In the genomic region with DNA sequence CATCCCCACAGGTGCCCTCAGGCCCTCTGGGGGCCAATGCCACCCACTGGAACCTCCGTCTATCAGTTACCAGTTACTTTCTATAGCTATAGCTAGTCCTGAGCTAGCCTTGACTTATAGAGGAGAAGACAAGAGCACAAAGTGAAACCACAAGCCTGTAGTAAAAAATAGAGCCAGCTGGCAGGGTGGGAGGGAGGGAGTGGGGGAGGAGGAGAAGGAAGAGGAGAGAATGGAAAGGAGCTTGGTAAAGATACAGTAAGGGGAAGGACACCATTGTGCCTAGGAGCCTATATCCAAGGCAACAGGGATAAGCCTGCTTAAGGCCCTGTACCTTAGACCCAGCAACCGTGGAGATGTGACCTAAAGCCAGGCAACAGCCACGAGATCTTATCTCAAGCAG, we compare ENCODE assay signal across 13 mouse cellular contexts. TPM values are rescaled to one million over a fixed set of nuclear protein-coding genes. Genes with fewer than 3 reads are reported as not detected.
DNase-seq lines count a peak whose midpoint lies in the region; ATAC-seq and TF ChIP-seq lines count a peak whose summit lies in the region.
"Had no signal": no experiment of that assay in that cellular context is flagged by ENCODE, and none has a peak within 500 bp of the region (broad histone marks: within the 10 kb centered on the region; RNA-seq: fewer than 3 reads in every experiment).

No protein-coding gene starts in this region.

- peaks cover 35% of the 10 kb centered on the region for H3K4me1 ChIP-seq in heart, embryonic 10.5 days
- H3K4me1 ChIP-seq in hindbrain, postnatal 0 days (ENCODE audit: insufficient read depth, low read length), result no peaks in the 10 kb centered on the region
- H3K4me1 ChIP-seq in hindbrain, embryonic 11.5 days (replicated peaks; ENCODE audit: control insufficient read depth, insufficient read depth, low read length), result peaks cover 2% of the 10 kb centered on the region; the same call in 1 of the 2 replicates
- H3K4me1 ChIP-seq in brown adipose tissue, adult 24 weeks (ENCODE audit: control insufficient read depth, insufficient read depth, insufficient read length, low read length), result 0 out of 2 replicates have a peak, but pooled peaks cover 3% of the 10 kb centered on the region
- peaks cover 24% of the 10 kb centered on the region for H3K4me1 ChIP-seq in midbrain, embryonic 16.5 days (ENCODE audit: control insufficient read depth, insufficient read depth, low read length)

- TF ChIP-seq CTCF in hindbrain, postnatal 0 days (IDR thresholded peaks at IDR 0.05; ENCODE audit: low read depth), result no peak

- ATAC-seq in hindbrain, postnatal 0 days, result no peak
- ATAC-seq in hindbrain, embryonic 11.5 days (ENCODE audit: low FRiP score), result no peak
- no peak for ATAC-seq in midbrain, embryonic 16.5 days
- ATAC-seq: CD4-positive, CD25-positive, alpha-beta regulatory T cell, adult 4 months; intestine, postnatal 0 days had no signal

- 61% methylated on average over 3 of the region's 3 CpGs for WGBS in heart, embryonic 10.5 days
- WGBS in hindbrain, postnatal 0 days, result 77% methylated on average over 3 of the region's 3 CpGs
- WGBS in hindbrain, embryonic 11.5 days, result 90% methylated on average over 3 of the region's 3 CpGs
- 76% methylated on average over 3 of the region's 3 CpGs for WGBS in midbrain, embryonic 16.5 days

- 0 out of 2 replicates have a peak, but pooled peaks cover 5% of the 10 kb centered on the region for H3K36me3 ChIP-seq in heart, embryonic 10.5 days
- no peaks in the 10 kb centered on the region for H3K36me3 ChIP-seq in hindbrain, postnatal 0 days (ENCODE audit: insufficient read depth, low read length)
- no peaks in the 10 kb centered on the region for H3K36me3 ChIP-seq in hindbrain, embryonic 11.5 days (ENCODE audit: control insufficient read depth, insufficient read depth, low read length)
- no peaks in the 10 kb centered on the region for H3K36me3 ChIP-seq in midbrain, embryonic 16.5 days (ENCODE audit: control insufficient read depth, insufficient read depth, low read length)

- H3K4me2 ChIP-seq in hindbrain, postnatal 0 days (ENCODE audit: low read depth, low read length), result no peak overlapping the region
- H3K4me2 ChIP-seq in hindbrain, embryonic 11.5 days (replicated peaks; ENCODE audit: low read depth, low read length), result no peak overlapping the region
- no peak overlapping the region for H3K4me2 ChIP-seq in midbrain, embryonic 16.5 days (ENCODE audit: low read length)

- H3K27ac ChIP-seq in heart, embryonic 10.5 days, result peak overlapping the region; percentile 49; the same call in 1 of the 2 replicates
- peak overlapping the region; percentile 56; the same call in 1 of the 2 replicates for H3K27ac ChIP-seq in hindbrain, postnatal 0 days
- H3K27ac ChIP-seq in hindbrain, embryonic 11.5 days (ENCODE audit: low read depth, low read length), result no peak overlapping the region
- peak overlapping the region; percentile 79 for H3K27ac ChIP-seq in brown adipose tissue, adult 24 weeks (replicated peaks; ENCODE audit: low read depth, low read length)
- peak overlapping the region; percentile 75 for H3K27ac ChIP-seq in midbrain, embryonic 16.5 days (ENCODE audit: low read length)

- H3K9me3 ChIP-seq in heart, embryonic 10.5 days, result no peaks in the 10 kb centered on the region
- no peaks in the 10 kb centered on the region for H3K9me3 ChIP-seq in hindbrain, postnatal 0 days (ENCODE audit: low read length)
- no peaks in the 10 kb centered on the region for H3K9me3 ChIP-seq in hindbrain, embryonic 11.5 days (ENCODE audit: control insufficient read depth, low read length)
- no peaks in the 10 kb centered on the region for H3K9me3 ChIP-seq in midbrain, embryonic 16.5 days (replicated peaks; ENCODE audit: control insufficient read depth, low read length, poor library complexity, severe bottlenecking)
- H3K9me3 ChIP-seq: megakaryocyte, embryonic 14.5 days had no signal

- DNase-seq in heart, embryonic 10.5 days (ENCODE audit: low spot score), result no peak
- no peak for DNase-seq in heart, adult 11 months
- DNase-seq in hindbrain, postnatal 0 days (ENCODE audit: low spot score), result no peak
- no peak for DNase-seq in hindbrain, embryonic 11.5 days (ENCODE audit: low spot score)
- DNase-seq in left cerebral cortex, adult 8-10 months (ENCODE audit: low spot score in 2 of 2), result no peak
- DNase-seq: cerebellum, adult 18-20 months; layer of hippocampus, adult 9-11 months; right cerebral cortex, postnatal 25 days had no signal

- H3K9ac ChIP-seq in hindbrain, postnatal 0 days (replicated peaks; ENCODE audit: low read length), result no peak overlapping the region
- no peak overlapping the region for H3K9ac ChIP-seq in hindbrain, embryonic 11.5 days (ENCODE audit: low read depth, low read length)
- H3K9ac ChIP-seq in midbrain, embryonic 16.5 days (ENCODE audit: low read depth, low read length), result no peak overlapping the region

- H3K27me3 ChIP-seq in heart, embryonic 10.5 days (ENCODE audit: insufficient read depth, poor library complexity, severe bottlenecking), result no peaks in the 10 kb centered on the region
- H3K27me3 ChIP-seq in hindbrain, postnatal 0 days (ENCODE audit: insufficient read depth, low read length), result no peaks in the 10 kb centered on the region
- no peaks in the 10 kb centered on the region for H3K27me3 ChIP-seq in hindbrain, embryonic 11.5 days (ENCODE audit: control insufficient read depth, insufficient read depth, low read length)
- no peaks in the 10 kb centered on the region for H3K27me3 ChIP-seq in midbrain, embryonic 16.5 days (ENCODE audit: control insufficient read depth, insufficient read depth, low read depth, low read length)
- H3K27me3 ChIP-seq: megakaryocyte, embryonic 14.5 days had no signal

- H3K4me3 ChIP-seq in heart, embryonic 10.5 days, result no peak overlapping the region
- H3K4me3 ChIP-seq in hindbrain, postnatal 0 days (ENCODE audit: low read length), result no peak overlapping the region
- no peak overlapping the region for H3K4me3 ChIP-seq in hindbrain, embryonic 11.5 days (ENCODE audit: low read depth, low read length)
- peak overlapping the region; percentile 8; the same call in 1 of the 2 replicates for H3K4me3 ChIP-seq in brown adipose tissue, adult 24 weeks (ENCODE audit: insufficient read depth, low read depth, low read length)
- no peak overlapping the region for H3K4me3 ChIP-seq in midbrain, embryonic 16.5 days (ENCODE audit: low read depth, low read length)
- H3K4me3 ChIP-seq: megakaryocyte, embryonic 14.5 days had no signal

RNA-seq across cellular contexts. Expression of gene Rbm19, which starts 40.9 kb away (rescaled TPM):
- polyA plus RNA-seq in heart, embryonic 10.5 days (2016; fragmentation: Nextera tagmentation; extraction: Ambion mirVana), result 27.8 and 31.4 TPM in 2 replicates
- total RNA-seq in hindbrain, postnatal 0 days (2014; rRNA removed), result 33.4 and 33.8 TPM in 2 replicates
- 15.5 and 17.2 TPM in 2 replicates for polyA plus RNA-seq in hindbrain, postnatal 0 days (2015; fragmentation: Nextera tagmentation; extraction: Ambion mirVana)
- 23.0 and 28.7 TPM in 2 replicates for polyA plus RNA-seq in hindbrain, embryonic 11.5 days (2014; fragmentation: Nextera tagmentation; extraction: Ambion mirVana)
- 4.6 and 5.8 TPM in 2 replicates for polyA plus RNA-seq in brown adipose tissue, adult 24 weeks (2012; ENCODE audit: insufficient read depth, insufficient read length, missing spikeins)
- 18.7 and 19.3 TPM in 2 replicates for polyA plus RNA-seq in midbrain, embryonic 16.5 days (2015; fragmentation: Nextera tagmentation; extraction: Ambion mirVana)
- 10 to 100 TPM; 12.0 to 20.3 (median 19.7) TPM for total RNA-seq in left cerebral cortex, adult 8-10 months (2022)
